Mouse (Mus musculus) forebrain, embryonic 10.5 days (tissue): Measurements from ENCODE around the gene Jarid2. TPM values are rescaled to one million over a fixed set of nuclear protein-coding genes. Genes with fewer than 3 reads are reported as not detected.

Experiments used
- DNase-seq: peaks from one replicate; pipeline ENCODE4 v3.0.0-alpha.2; 2017; ENCODE audit warnings: low spot score; ENCODE audit errors: extremely low spot score
- H3K27ac ChIP-seq: fragments of 300-500 bp; sonication (generic); 2 replicates; pipeline ENCODE4 v1.5.1; 2016; ENCODE audit warnings: mild to moderate bottlenecking
- H3K27me3 ChIP-seq: fragments of 300-500 bp; sonication (generic); 2 replicates; pipeline ENCODE4 v1.6.1; 2016; ENCODE audit warnings: mild to moderate bottlenecking; ENCODE audit not compliant: poor library complexity, severe bottlenecking
- H3K36me3 ChIP-seq: fragments of 300-500 bp; sonication (generic); replicated peaks from 2 replicates; pipeline ENCODE4 v1.6.1; 2016; ENCODE audit warnings: mild to moderate bottlenecking, moderate library complexity
- H3K4me1 ChIP-seq: fragments of 300-500 bp; sonication (generic); 2 replicates; pipeline ENCODE4 v1.6.1; 2016
- H3K4me3 ChIP-seq: fragments of 300-500 bp; sonication (generic); 2 replicates; pipeline ENCODE4 v1.5.1; 2016; ENCODE audit warnings: mild to moderate bottlenecking, moderate library complexity
- H3K9me3 ChIP-seq: fragments of 300-500 bp; sonication (generic); 2 replicates; pipeline ENCODE4 v1.6.1; 2016; ENCODE audit warnings: mild to moderate bottlenecking, moderate library complexity
- WGBS: fragments of 180-500 bp; shearing (Covaris S2); methylation state at CpG from one replicate; pipeline ENCODE4 v1.1.7; 2016; 5-methylcytosine and 5-hydroxymethylcytosine counted together
- polyA plus RNA-seq: library from polyadenylated mRNA; unstranded; fragments of >200 nt; fragmentation: Nextera tagmentation; extraction: Ambion mirVana; gene quantifications from 2 replicates; pipeline ENCODE4 v1.2.1, GENCODE M21; 2016

Gene Jarid2
- polyA plus RNA-seq, 1 experiment from 2014 or later, result 65.0 TPM

DNA sequence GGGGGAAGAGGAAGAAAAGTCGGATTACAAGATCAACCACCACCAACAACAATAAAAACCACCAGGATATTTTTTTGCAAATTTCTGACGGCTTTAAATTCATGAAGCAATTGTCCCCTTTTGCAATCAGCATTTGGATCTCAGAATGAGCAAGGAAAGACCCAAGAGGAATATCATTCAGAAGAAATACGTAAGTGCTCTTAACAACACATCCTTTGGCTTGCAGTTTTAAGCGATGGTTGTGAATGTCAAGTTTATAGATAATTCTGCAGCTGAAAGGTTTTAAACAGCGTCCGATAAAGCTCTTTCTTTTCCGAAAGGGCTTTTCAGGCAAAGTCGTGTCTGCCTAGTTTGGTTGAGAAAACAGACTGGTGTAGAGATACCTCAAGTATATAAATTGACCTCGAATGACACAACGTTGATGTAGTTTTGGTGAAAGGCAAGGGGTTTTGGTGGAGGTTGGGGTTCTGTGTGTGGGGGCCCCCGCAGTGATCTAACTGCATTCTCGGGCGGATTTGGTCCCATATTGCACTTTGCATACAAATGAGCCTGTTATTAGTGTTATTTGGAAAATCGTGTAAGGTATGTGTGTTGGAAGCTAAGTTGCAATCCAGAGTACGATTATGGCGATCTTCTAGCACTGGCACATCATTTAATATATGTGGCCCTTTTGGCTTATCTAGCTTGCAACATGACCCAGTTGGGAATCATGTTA lies 2.6 kb downstream of the Jarid2 start:
- H3K4me1 ChIP-seq, result peaks cover 64% of the 10 kb centered on the region
- H3K4me3 ChIP-seq, result peak overlapping the region; percentile 83
- H3K9me3 ChIP-seq, result no peaks in the 10 kb centered on the region
- peak overlapping the region; percentile 100 for H3K27ac ChIP-seq
- under 1% methylated on average over 16 of the region's 16 CpGs for WGBS
- H3K36me3 ChIP-seq, result no peaks in the 10 kb centered on the region
- no peak for DNase-seq
- H3K27me3 ChIP-seq, result no peaks in the 10 kb centered on the region

DNA sequence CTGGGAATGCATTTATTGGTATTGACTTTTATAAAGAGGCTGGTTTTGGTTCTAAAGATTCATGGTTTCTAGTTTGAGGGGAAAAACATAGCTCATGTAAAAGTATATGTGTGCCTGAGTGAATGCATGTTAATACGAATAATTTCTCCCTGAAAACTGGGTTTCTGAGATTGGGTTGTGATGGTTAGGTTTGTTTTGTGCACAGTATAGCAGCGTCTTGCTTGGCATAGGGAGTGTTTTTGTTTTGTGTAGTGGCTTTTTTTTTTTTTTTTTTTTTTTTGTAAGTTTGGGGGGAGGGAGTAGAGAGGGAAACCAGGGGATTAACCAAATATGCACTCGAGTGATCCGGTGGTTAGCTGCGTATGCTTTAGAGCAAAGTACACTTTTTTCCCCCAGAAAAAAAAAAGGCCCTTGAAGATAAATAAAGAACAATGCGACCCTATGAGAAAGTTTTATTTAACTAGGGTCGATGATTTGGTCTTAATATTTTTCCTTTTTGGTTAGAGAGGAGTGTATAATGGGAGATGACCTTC lies 3.2 kb downstream of the Jarid2 start:
- under 1% methylated on average over 7 of the region's 7 CpGs for WGBS
- DNase-seq, result no peak
- Histone ChIP-seq H3K4me1 (peaks cover 69% of the 10 kb centered on the region), H3K4me3 (peak overlapping the region; percentile 83), H3K36me3 (no peaks in the 10 kb centered on the region), H3K27ac (peak overlapping the region; percentile 100), H3K27me3 (no peaks in the 10 kb centered on the region), H3K9me3 (no peaks in the 10 kb centered on the region)

DNA sequence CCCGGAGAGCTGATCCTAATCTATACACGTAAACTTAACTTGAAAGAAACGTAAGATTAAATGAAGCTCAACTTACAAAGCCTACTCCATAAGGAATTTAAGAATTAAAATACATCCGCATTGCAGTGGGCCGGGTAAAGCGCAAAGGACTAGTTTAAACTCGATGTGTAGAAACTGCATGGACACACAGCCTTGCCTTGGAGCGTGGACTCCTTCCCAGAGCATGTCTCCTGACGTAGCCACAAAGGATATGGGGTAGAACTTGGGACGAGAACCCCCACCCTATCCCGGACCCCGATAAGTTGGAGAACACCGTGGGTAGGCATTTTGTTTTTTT lies 3.7 kb downstream of the Jarid2 start:
- Histone ChIP-seq H3K4me1 (peaks cover 66% of the 10 kb centered on the region), H3K4me3 (peak overlapping the region; percentile 83), H3K27ac (peak overlapping the region; percentile 100), H3K27me3 (no peaks in the 10 kb centered on the region), H3K36me3 (no peaks in the 10 kb centered on the region), H3K9me3 (no peaks in the 10 kb centered on the region)
- WGBS, result under 1% methylated on average over 13 of the region's 13 CpGs
- no peak for DNase-seq

DNA sequence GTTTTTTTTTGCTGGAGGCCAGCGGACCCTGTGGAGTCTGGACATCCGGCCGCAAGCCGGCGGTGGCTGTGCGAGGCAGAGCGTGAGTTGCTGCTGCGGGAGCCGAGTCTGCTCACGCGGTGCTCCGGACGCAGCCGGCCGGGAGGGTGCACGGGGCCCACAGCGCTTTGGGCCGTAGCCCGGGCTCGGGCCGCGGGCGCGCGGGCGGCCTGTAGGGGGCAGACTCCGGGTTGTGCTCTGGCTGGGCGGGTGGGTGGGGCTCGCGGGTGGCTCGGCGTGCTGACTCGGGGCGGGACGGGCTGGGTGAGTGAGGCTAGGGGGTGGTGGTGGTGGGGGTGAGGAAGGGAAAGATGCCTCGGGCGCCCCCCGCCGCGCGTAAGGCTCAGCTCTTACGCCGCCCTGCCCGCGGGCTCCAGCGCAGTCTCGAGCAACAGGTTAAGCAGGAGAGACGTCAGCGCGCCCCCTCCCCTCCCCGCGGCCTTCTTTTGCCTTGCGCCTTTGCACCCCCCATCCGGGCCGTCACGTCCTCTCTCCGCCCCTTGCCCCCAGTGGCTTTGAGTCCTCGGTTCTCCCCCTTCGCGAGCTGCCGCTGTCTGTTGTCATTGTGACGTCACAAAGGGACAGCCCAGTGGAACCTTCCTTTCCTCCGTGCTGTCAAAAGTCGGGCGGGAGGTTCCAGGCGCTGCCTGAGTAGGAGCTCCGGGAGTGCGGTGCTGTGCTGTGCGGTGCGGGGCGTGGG lies 4.3 kb downstream of the Jarid2 start:
- no peaks in the 10 kb centered on the region for H3K27me3 ChIP-seq
- peak; percentile 83 for DNase-seq
- WGBS, result under 1% methylated on average over 71 of the region's 71 CpGs
- peaks cover 61% of the 10 kb centered on the region for H3K4me1 ChIP-seq
- H3K36me3 ChIP-seq, result no peaks in the 10 kb centered on the region
- H3K9me3 ChIP-seq, result no peaks in the 10 kb centered on the region
- peak overlapping the region; percentile 83 for H3K4me3 ChIP-seq
- H3K27ac ChIP-seq, result peak overlapping the region; percentile 100

DNA sequence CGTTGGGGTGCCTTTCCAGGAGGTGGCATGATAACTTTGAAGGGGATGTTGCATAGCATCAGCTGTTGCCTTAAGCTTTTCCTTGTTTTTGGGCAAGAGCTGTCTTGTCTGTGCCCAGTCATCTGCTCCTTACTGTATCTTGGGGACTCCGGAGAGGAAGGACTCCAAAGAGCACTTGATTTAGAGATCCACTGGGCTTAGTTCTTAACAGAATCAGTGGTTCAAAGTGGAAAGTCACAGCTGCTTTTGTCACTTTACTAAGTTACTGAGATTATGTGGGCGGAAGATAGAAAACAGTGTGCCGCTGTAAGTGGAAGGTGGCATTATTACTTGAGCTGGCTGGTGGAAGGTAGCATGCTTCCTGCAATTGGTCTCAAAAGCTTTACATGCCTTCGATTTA lies 5.2 kb downstream of the Jarid2 start:
- Histone ChIP-seq H3K36me3 (peaks cover 8% of the 10 kb centered on the region), H3K4me1 (peaks cover 52% of the 10 kb centered on the region), H3K9me3 (no peaks in the 10 kb centered on the region), H3K27ac (no peak overlapping the region), H3K4me3 (peak overlapping the region; percentile 83), H3K27me3 (no peaks in the 10 kb centered on the region)
- WGBS, result 79% methylated on average over 5 of the region's 5 CpGs
- DNase-seq, result no peak

DNA sequence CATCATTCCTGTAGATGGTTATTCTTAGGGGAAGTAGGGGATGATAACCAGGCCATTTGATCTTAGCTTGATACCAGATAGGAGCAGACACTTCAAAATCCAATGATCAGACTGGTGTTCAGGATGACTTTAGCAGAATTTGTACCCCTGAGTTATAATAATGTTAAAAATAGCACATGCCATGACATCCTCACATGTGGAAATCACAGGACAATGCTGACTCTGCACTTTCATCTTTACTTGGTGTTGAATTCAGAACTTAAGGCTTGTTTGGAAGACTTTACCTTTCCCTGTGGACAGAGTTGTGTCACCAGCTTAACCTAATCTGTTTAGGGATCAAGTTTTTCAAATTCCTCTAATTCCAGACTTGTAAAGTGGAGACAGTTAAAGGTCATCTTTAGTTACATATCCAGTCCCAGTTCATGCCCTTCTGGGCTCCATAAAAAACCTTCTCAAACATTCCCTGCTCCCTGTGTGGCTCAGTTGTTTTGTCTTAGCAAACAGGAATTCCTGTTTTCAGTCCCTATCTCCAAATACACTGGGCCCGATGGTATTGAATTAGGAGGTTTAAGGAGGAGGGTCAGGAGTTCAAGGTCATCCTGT lies 5.9 kb downstream of the Jarid2 start:
- DNase-seq, result no peak
- peaks cover 46% of the 10 kb centered on the region for H3K4me1 ChIP-seq
- peak overlapping the region; percentile 83; the same call in 1 of the 2 replicates for H3K4me3 ChIP-seq
- no peak overlapping the region for H3K27ac ChIP-seq
- no peaks in the 10 kb centered on the region for H3K9me3 ChIP-seq
- 46% methylated on average over 1 of the region's 1 CpGs for WGBS
- no peaks in the 10 kb centered on the region for H3K27me3 ChIP-seq
- H3K36me3 ChIP-seq, result peaks cover 13% of the 10 kb centered on the region

DNA sequence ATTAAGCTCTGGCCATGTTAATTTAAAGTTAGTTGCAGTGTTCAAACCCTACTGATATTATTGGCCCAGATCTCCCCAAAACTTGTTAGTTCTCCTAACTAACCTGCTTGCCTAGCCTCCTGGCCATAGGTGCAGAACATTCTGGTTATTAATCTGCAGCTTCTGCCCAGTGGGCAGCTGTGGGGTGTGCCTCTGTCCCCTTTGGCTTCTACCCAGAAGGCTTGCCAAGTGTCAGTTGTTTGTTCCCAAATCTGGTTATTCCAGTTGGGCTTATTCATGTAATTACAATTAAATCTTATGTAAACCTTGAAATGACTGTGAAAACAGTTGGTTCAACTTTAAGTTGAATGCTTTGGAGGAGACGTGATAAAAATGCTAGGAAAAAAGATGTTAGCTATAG lies 8.0 kb downstream of the Jarid2 start:
- 81% methylated on average over 1 of the region's 1 CpGs for WGBS

DNA sequence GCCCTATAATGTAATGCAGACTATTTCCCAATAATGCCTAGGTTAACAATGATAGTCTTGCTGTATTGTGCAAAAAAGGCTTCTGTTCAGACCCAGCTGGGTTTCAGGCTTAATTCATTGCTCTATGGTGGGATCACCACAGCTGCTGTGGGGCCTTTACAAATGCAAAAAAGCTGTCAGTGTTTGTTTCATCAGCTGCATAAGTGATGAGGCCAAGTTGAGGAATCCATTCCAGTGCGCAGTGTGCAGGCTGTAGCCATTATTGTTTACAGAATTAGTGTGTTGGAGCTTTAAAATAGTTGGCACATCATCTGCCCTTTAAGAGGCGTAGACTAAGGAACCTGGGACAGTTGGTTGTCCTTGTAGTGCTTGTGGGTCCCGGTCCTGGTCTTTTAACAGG lies 22.5 kb downstream of the Jarid2 start:
- Histone ChIP-seq H3K27me3 (no peaks in the 10 kb centered on the region), H3K4me3 (0 out of 2 replicates have a peak overlapping the region, but pooled peaks have one; percentile 8), H3K27ac (peak overlapping the region; percentile 36), H3K4me1 (peaks cover 98% of the 10 kb centered on the region), H3K36me3 (no peaks in the 10 kb centered on the region), H3K9me3 (no peaks in the 10 kb centered on the region)
- peak; percentile 31 for DNase-seq
- WGBS, result 33% methylated on average over 3 of the region's 3 CpGs

More for the DNA sequence above, 8.0 kb downstream of the Jarid2 start:
- Histone ChIP-seq H3K4me1 (peaks cover 63% of the 10 kb centered on the region), H3K9me3 (no peaks in the 10 kb centered on the region), H3K27ac (no peak overlapping the region), H3K27me3 (no peaks in the 10 kb centered on the region), H3K36me3 (peaks cover 16% of the 10 kb centered on the region), H3K4me3 (no peak overlapping the region)
- DNase-seq, result no peak

DNA sequence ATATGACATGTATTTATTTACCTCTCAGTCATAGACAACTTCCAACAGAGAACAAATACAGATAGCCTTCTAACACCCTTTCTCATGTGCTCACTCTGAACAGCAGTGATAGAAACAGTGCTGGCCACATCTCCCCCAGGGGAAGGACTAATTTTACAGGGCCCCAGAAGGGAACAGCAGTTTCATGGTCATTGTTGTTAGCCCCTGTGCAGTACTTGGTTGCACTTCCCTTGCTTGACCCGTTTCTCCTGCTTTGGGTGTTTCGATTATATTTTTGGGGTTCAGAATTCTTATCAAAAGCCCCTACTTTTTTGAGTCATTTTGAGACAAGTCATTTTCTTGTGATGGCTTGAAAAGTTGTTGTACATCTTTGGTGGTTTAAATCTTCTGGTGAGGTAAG lies 23.9 kb downstream of the Jarid2 start:
- Histone ChIP-seq H3K36me3 (no peaks in the 10 kb centered on the region), H3K4me1 (peaks cover 84% of the 10 kb centered on the region), H3K27me3 (no peaks in the 10 kb centered on the region), H3K4me3 (no peak overlapping the region), H3K9me3 (no peaks in the 10 kb centered on the region), H3K27ac (no peak overlapping the region)
- 91% methylated on average over 2 of the region's 2 CpGs for WGBS
- DNase-seq, result no peak

DNA sequence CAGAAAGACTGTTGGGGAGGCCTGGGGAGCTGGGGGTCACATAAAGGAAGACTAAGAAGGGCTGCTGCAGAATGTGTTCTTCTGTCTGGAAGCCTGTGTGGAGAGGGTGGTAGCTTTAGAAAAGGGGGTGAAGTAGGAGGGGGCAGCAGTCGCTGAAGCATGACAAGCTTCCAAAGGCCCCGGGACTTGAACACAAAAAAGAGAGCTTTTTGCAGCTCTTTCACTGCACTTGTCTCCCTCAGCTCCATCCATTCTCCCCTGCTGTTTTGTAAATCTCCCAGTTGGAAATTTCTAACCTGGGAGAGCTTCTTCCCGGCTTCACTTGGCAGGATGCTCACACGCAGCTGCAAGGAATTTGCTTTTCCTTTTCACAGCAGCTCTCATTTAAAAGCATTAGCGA lies 26.2 kb downstream of the Jarid2 start:
- Histone ChIP-seq H3K27me3 (no peaks in the 10 kb centered on the region), H3K27ac (peak overlapping the region; percentile 57), H3K4me3 (peak overlapping the region; percentile 11; the same call in 1 of the 2 replicates), H3K9me3 (no peaks in the 10 kb centered on the region), H3K4me1 (peaks cover 70% of the 10 kb centered on the region), H3K36me3 (0 out of 2 replicates have a peak, but pooled peaks cover under 1% of the 10 kb centered on the region)
- 2% methylated on average over 5 of the region's 5 CpGs for WGBS
- peak; percentile 40 for DNase-seq

DNA sequence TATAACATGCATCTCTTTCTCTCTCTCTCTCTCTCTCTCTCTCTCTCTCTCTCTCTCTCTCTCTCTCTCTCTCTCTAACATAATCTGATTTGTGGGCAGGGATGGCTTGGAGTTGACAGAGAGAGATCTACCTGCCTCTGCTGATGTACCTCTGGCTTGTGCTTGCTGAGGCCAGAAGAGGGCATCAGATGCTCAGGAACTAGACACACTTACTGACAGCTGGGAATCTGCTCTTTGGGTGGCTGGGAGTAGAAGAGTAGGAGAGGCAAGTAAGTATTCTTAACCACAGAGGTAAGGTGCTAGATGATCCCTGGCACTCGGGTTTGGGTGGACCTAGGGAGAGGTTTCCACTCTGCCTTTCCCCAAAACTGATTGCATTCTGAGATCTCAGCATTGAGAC lies 29.5 kb downstream of the Jarid2 start:
- Histone ChIP-seq H3K27ac (no peak overlapping the region), H3K27me3 (no peaks in the 10 kb centered on the region), H3K9me3 (no peaks in the 10 kb centered on the region), H3K4me3 (no peak overlapping the region), H3K4me1 (peaks cover 57% of the 10 kb centered on the region), H3K36me3 (peaks cover 7% of the 10 kb centered on the region; the same call in 1 of the 2 replicates)
- no peak for DNase-seq
- 75% methylated on average over 1 of the region's 1 CpGs for WGBS

DNA sequence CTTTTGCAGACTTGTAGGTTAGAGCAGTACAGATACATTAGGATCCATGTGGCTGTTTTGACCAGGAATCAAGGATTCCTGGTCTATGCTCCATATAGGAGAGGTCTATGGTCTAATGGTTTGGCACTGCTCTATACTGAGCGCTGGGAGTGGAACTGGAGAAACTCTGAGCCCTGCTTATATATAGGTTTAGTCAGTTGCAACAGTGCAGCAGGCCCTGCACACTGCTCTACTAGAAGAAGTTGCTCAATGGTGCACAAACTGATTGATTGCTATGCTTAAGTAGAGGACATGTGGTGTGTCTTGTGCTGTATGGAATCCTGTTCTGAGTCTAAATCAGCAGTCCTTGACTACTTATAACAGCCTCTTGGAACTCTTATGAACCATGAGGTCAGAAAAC lies 31.5 kb downstream of the Jarid2 start:
- Histone ChIP-seq H3K9me3 (no peaks in the 10 kb centered on the region), H3K36me3 (peaks cover 7% of the 10 kb centered on the region; the same call in 1 of the 2 replicates), H3K27me3 (no peaks in the 10 kb centered on the region), H3K4me1 (peaks cover 37% of the 10 kb centered on the region), H3K4me3 (no peak overlapping the region), H3K27ac (no peak overlapping the region)
- no peak for DNase-seq
- 92% methylated on average over 1 of the region's 1 CpGs for WGBS
